Mouse (Mus musculus) hindbrain, postnatal 0 days (tissue): ENCODE measurements around the gene Rpp38. TPM values are rescaled to one million over a fixed set of nuclear protein-coding genes. Genes with fewer than 3 reads are reported as not detected.

ENCODE experiments used
- ATAC-seq: fragments of 200-750 bp; cut with Nextera tagmentation; 2 replicates; pipeline ENCODE4 v1.8.0; 2017; ENCODE audit warnings: mild to moderate bottlenecking, moderate TSS enrichment, moderate library complexity
- DNase-seq: peaks from one replicate; pipeline ENCODE4 v3.0.0-alpha.2; 2015; ENCODE audit warnings: low spot score
- H3K27ac ChIP-seq: fragments of 300-500 bp; sonication (generic); 2 replicates; pipeline ENCODE4 v1.5.1; 2014; ENCODE audit warnings: mild to moderate bottlenecking
- H3K27me3 ChIP-seq: fragments of 300-500 bp; sonication (generic); 2 replicates; pipeline ENCODE4 v1.6.1; 2014; ENCODE audit warnings: low read length, mixed read lengths; ENCODE audit not compliant: insufficient read depth
- H3K36me3 ChIP-seq: fragments of 300-500 bp; sonication (generic); 2 replicates; pipeline ENCODE4 v1.6.1; 2014; ENCODE audit warnings: low read length, mixed read lengths; ENCODE audit not compliant: insufficient read depth
- H3K4me1 ChIP-seq: fragments of 300-500 bp; sonication (generic); 2 replicates; pipeline ENCODE4 v1.6.1; 2014; ENCODE audit warnings: antibody characterized with exemption, low read length, mixed read lengths; ENCODE audit not compliant: insufficient read depth
- H3K4me2 ChIP-seq: fragments of 300-500 bp; sonication (generic); 2 replicates; pipeline ENCODE4 v1.6.1; 2014; ENCODE audit warnings: low read depth, mild to moderate bottlenecking, low read length, moderate library complexity, mixed read lengths
- H3K4me3 ChIP-seq: fragments of 300-500 bp; sonication (generic); 2 replicates; pipeline ENCODE4 v1.5.1; 2014; ENCODE audit warnings: low read length
- H3K9ac ChIP-seq: fragments of 300-500 bp; sonication (generic); replicated peaks from 2 replicates; pipeline ENCODE4 v1.6.1; 2014; ENCODE audit warnings: mild to moderate bottlenecking, low read length, moderate library complexity, mixed read lengths
- H3K9me3 ChIP-seq: fragments of 300-500 bp; sonication (generic); 2 replicates; pipeline ENCODE4 v1.6.1; 2016; ENCODE audit warnings: low read length, mixed read lengths
- CTCF ChIP-seq: IDR thresholded peaks from 2 replicates; pipeline ENCODE4 v1.5.1; 2016; ENCODE audit warnings: antibody characterized with exemption, control low read depth, low read depth
- WGBS: fragments of 180-500 bp; shearing (Covaris S2); extraction: QIAGEN DNeasy Blood & Tissue Kit; methylation state at CpG from one replicate; pipeline ENCODE4 v1.1.7; 2014; 5-methylcytosine and 5-hydroxymethylcytosine counted together
- polyA plus RNA-seq: library from polyadenylated mRNA; unstranded; fragments of >200 nt; fragmentation: Nextera tagmentation; extraction: Ambion mirVana; gene quantifications from 2 replicates; pipeline ENCODE4 v1.2.1, GENCODE M21; 2015
- total RNA-seq: library from RNA; depleted of rRNA; stranded (reverse); fragments of >200 nt; gene quantifications from 2 replicates; pipeline ENCODE4 v1.2.3, GENCODE M21; 2014

Gene Rpp38
- total and polyA plus RNA-seq, 2 experiments from 2014 or later = 7.0 to 7.1 TPM

DNA sequence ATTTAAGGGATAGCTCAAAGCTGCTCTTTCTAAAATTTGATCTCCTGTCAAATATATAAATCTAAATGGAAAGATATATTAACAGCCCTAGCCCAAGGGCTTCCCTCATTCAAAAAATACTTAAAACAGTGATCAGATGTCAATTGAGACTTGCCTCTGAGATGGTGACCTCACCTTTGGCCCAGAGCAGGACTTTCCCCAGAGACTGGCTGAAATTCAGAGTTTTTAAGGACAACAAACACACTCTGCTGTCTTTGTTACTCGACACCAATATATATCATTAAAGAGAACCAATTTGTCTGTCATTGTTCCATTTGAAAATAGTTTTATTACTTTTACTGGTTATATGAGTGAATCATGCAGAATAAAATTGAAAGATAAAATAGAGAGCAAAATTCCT, 42.9 kb downstream of the Rpp38 start:
- peaks cover 4% of the 10 kb centered on the region for H3K4me1 ChIP-seq
- H3K9ac ChIP-seq = no peak overlapping the region
- no peak for TF ChIP-seq CTCF
- no peaks in the 10 kb centered on the region for H3K36me3 ChIP-seq
- 91% methylated on average over 1 of the region's 1 CpGs for WGBS
- H3K4me2 ChIP-seq = no peak overlapping the region
- H3K27me3 ChIP-seq = no peaks in the 10 kb centered on the region
- H3K9me3 ChIP-seq = no peaks in the 10 kb centered on the region
- DNase-seq (no peak), ATAC-seq (no peak)
- H3K27ac ChIP-seq = no peak overlapping the region
- H3K4me3 ChIP-seq = no peak overlapping the region

DNA sequence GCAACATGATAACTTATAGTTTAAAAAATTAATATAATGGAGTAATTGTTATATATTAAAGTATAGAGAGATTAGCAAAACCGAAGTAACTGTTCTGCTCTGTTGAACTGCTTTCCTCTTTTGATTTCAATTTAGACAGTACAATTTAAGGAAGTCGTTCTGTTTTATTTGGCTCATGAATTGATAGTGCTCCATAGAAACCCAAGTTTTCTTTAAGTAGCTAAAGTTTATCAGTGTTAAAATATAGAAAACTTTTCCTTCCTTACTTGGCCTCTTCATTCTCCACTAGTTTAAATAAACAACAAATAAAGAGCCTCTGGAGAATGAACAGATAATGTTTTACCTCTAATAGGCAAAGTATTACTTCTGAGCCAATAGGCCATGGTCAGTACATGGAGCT, 46.2 kb downstream of the Rpp38 start:
- H3K27ac ChIP-seq = no peak overlapping the region
- H3K4me3 ChIP-seq = no peak overlapping the region
- H3K4me2 ChIP-seq = peak overlapping the region; percentile 65
- ATAC-seq (no peak), DNase-seq (no peak)
- 82% methylated on average over 2 of the region's 2 CpGs for WGBS
- H3K27me3 ChIP-seq = no peaks in the 10 kb centered on the region
- no peak overlapping the region for H3K9ac ChIP-seq
- peaks cover 4% of the 10 kb centered on the region for H3K4me1 ChIP-seq
- H3K9me3 ChIP-seq = no peaks in the 10 kb centered on the region
- no peaks in the 10 kb centered on the region for H3K36me3 ChIP-seq
- TF ChIP-seq CTCF = no peak

DNA sequence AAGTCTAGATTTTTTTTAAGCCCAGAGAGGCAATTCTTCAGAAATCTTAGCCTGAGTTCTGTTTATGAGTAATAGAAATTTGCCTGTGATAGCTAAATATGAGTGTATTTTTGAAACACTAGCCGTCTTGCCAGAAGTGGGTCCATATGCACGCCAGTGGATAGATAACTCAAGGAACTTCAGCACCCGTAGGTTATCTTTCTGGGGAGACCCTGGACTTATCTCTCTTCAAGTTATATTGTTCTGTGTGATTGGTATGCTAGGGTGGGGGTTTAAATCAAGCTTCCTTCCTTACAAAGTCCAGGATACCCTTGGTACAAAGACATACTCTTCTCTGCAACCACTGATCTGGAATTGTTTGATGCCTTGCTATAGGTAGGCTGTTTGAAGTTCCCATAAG, 46.7 kb downstream of the Rpp38 start:
- no peak for TF ChIP-seq CTCF
- Histone ChIP-seq H3K9ac (0 out of 2 replicates have a peak overlapping the region, but pooled peaks have one; percentile 83), H3K36me3 (no peaks in the 10 kb centered on the region), H3K9me3 (no peaks in the 10 kb centered on the region), H3K27me3 (no peaks in the 10 kb centered on the region), H3K27ac (no peak overlapping the region), H3K4me3 (peak overlapping the region; percentile 95), H3K4me2 (peak overlapping the region; percentile 65), H3K4me1 (peaks cover 4% of the 10 kb centered on the region)
- ATAC-seq = no peak
- DNase-seq = no peak
- 73% methylated on average over 3 of the region's 3 CpGs for WGBS

DNA sequence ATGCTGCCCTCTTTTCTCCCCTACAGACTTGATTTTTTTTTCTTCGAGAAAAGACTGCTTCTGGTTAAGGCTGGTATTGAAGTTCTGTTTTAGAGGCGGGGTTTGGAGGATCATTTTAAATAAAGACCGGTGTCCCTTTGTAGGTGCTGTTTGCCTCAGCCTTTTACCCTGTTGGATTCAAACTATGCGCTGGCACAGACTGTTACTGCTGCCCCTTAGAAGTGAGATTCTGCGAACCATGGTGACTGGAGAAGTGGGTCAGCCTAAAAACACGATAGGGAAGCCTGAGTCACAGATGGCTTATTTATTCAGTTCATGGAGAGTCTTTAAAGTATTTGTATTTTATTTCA, 47.3 kb downstream of the Rpp38 start:
- under 1% methylated on average over 6 of the region's 6 CpGs for WGBS
- DNase-seq = no peak
- peak overlapping the region; percentile 65 for H3K4me2 ChIP-seq
- H3K9me3 ChIP-seq = no peaks in the 10 kb centered on the region
- peaks cover 4% of the 10 kb centered on the region for H3K4me1 ChIP-seq
- TF ChIP-seq CTCF = no peak
- H3K27me3 ChIP-seq = no peaks in the 10 kb centered on the region
- H3K9ac ChIP-seq = peak overlapping the region; percentile 83
- peak overlapping the region; percentile 98 for H3K27ac ChIP-seq
- ATAC-seq = no peak
- H3K4me3 ChIP-seq = peak overlapping the region; percentile 95
- no peaks in the 10 kb centered on the region for H3K36me3 ChIP-seq

DNA sequence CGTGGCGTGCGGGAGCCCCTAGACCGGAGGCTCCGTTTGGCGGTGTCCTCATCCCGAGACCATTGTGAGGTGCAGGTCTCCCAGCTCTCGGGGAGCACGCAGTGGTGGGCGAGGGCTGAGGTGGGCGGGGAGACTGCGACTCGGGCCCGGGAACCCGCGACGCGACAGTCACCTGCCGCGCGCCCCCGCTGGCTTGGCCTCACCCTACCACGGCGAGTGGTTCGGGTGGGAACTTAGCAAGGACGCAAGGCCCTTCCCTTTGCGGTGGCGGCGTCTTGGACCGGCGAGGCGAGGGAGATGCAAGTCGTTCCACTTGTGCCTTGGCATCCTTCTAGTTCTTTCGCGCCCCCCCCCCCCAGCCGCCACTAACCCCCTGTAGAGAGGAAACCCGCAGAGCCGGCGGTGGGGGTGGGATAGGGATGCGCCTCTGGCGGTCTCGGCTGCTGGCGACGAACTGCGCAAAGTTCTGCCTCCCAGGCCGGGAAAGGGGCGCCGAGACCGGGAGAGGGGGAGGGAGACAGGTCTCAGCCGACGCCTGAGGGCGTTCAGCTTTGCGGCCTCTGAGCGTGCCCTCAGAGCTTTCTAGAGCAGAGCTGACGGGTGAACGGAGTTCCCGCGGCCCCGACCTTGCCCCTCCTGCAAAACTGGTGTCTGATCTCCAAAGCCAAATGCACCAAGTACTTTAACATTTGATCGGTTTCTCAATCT, 47.8 kb downstream of the Rpp38 start:
- peak overlapping the region; percentile 65 for H3K4me2 ChIP-seq
- peak overlapping the region; percentile 83 for H3K9ac ChIP-seq
- peak; percentile 7; the same call in 1 of the 2 replicates for ATAC-seq
- no peaks in the 10 kb centered on the region for H3K27me3 ChIP-seq
- H3K36me3 ChIP-seq = no peaks in the 10 kb centered on the region
- DNase-seq = peak; percentile 74
- TF ChIP-seq CTCF = peak; percentile 17; the same call in 1 of the 2 replicates
- H3K4me3 ChIP-seq = peak overlapping the region; percentile 95
- peak overlapping the region; percentile 98 for H3K27ac ChIP-seq
- H3K4me1 ChIP-seq = peaks cover 4% of the 10 kb centered on the region
- H3K9me3 ChIP-seq = no peaks in the 10 kb centered on the region
- under 1% methylated on average over 57 of the region's 60 CpGs for WGBS

DNA sequence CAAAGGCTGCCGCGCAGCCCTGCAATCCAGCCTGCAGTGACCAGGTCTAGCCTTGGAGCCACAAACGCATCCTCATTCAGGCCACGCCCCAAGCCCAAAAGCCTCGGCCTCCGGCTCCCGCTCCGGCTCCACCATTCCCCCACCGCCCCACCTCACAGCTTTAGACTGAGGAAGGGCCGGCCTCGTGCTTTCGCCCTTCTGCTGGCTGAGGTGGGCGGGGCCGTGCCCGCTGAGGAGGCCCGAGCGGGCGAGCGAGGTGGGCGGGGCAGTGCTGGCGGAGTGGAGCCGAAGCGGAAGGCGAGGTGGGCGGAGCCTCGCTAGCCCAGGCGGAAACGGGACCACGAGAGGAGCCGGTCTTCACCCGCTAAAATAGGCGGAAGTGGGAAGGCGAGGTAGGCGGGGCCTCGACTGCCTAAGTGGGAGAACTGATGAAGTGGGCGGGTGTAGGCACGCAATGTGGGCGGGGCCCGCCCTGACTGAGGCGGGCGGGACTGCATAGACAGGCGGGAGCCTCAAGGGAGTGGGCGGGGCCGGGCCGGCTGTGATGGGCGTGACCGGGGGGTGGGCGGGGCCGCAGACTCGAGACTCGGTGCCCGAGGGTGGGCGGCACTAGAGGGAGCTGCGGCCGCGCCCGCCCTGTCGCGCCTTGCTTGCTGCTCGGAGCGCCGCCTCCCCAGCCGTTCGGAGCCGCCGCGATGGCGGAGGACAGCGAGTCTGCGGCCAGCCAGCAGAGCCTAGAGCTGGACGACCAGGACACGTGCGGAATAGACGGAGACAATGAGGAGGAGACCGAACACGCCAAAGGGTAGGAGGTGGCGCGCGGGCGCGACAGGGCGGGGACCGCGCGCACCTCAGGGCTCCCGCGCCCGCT, 48.6 kb downstream of the Rpp38 start, which contains the start of gene Nmt2:
Gene Nmt2 (plus strand): TSS at position 611 of the 871 bp plus-strand sequence.
- peak; percentile 98 for ATAC-seq
- under 1% methylated on average over 82 of the region's 88 CpGs for WGBS
- peak; percentile 100 for DNase-seq
- Histone ChIP-seq H3K36me3 (no peaks in the 10 kb centered on the region), H3K9ac (peak within 1 kb of the TSS; percentile 83), H3K27ac (peak within 1 kb of the TSS; percentile 98), H3K27me3 (no peaks in the 10 kb centered on the region), H3K9me3 (no peaks in the 10 kb centered on the region), H3K4me1 (peaks cover 4% of the 10 kb centered on the region), H3K4me3 (peak within 1 kb of the TSS; percentile 95), H3K4me2 (peak within 1 kb of the TSS; percentile 65)
- TF ChIP-seq CTCF = no peak
